Mouse (Mus musculus) testis, adult 2 months (tissue): ENCODE measurements at regions not wholly inside any gene's neighbourhood (a gene's known extent, or its start where the extent isn't known, plus 50 kb on each side); places are given as distances from the start of the nearest gene placed in this dataset.

ENCODE experiments used
- CTCF ChIP-seq: fragments of 200-500 bp; IDR thresholded peaks from 2 replicates; pipeline ENCODE4 v1.5.1; 2012; ENCODE audit warnings: low read depth, mild to moderate bottlenecking, inconsistent platforms, low read length, moderate library complexity; ENCODE audit not compliant: control insufficient read depth, insufficient read depth, insufficient replicate concordance
- POLR2A ChIP-seq: fragments of 200-500 bp; IDR thresholded peaks from 2 replicates; pipeline ENCODE4 v1.6.1; 2012; ENCODE audit warnings: low read depth, mild to moderate bottlenecking, inconsistent platforms, low read length, moderate library complexity; ENCODE audit not compliant: control insufficient read depth

DNA sequence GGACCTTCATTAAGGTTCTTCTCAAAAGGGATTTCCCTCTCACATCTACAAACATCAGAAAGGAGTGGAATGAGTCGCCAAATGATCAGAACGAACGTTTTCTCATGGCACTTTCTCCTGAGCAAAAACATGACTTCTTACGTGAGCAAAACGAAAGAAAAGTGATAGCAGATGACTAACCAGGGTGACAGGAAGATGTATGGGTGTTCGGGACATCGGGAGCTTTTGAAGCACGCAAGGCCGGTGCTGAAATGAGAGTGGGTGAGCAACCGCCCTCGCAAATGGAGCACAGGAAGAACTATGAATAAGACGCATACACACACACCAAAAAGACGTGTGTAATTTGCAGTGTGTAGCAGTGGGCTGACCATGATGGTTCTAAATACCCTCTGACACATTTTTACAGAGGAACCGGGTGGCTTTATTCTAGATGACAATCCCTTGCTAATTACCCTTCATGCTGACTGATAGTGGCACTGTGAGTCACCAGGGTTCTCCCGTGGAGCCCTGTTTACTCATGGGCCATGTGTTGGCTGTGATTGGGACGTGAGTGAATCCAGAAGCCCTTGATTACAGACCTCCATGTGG, 408.2 kb upstream of the Jarid2 start:
- no peak for TF ChIP-seq CTCF
- no peak for TF ChIP-seq POLR2A
